Mouse (Mus musculus) erythroblast, embryonic 14.5 days (primary cell): ENCODE data around the gene Srebf2. TPM values are rescaled to one million over a fixed set of nuclear protein-coding genes. Genes with fewer than 3 reads are reported as not detected.
A peak's percentile ranks its signal among the peaks of the same experiment; 100 is the strongest.

Source experiments
- H3K27me3 ChIP-seq: 2 replicates; pipeline ENCODE4 v1.6.1; 2012; ENCODE audit warnings: inconsistent platforms; ENCODE audit not compliant: control insufficient read depth
- H3K36me3 ChIP-seq: 2 replicates; pipeline ENCODE4 v1.6.1; 2012; ENCODE audit warnings: mild to moderate bottlenecking, inconsistent platforms; ENCODE audit not compliant: control insufficient read depth
- H3K4me1 ChIP-seq: 2 replicates; pipeline ENCODE4 v1.6.1; 2012; ENCODE audit warnings: inconsistent platforms; ENCODE audit not compliant: control insufficient read depth
- H3K4me3 ChIP-seq: replicated peaks from 2 replicates; pipeline ENCODE3; 2012; ENCODE audit warnings: moderate library complexity, mild to moderate bottlenecking, inconsistent platforms
- H3K9me3 ChIP-seq: 2 replicates; pipeline ENCODE4 v1.6.1; 2012; ENCODE audit warnings: low read length, inconsistent platforms, mixed read lengths; ENCODE audit not compliant: control insufficient read depth
- GATA1 ChIP-seq: IDR thresholded peaks from 2 replicates; pipeline ENCODE4 v1.6.1; 2012; ENCODE audit warnings: low read length, inconsistent platforms, mixed read lengths
- TAL1 ChIP-seq: IDR thresholded peaks from 3 replicates; pipeline ENCODE4 v1.6.1; 2012; ENCODE audit warnings: low read length, inconsistent platforms, mixed read lengths
- polyA plus RNA-seq: library from polyadenylated mRNA; stranded (reverse); fragments of >175 nt; gene quantifications from 2 replicates; pipeline ENCODE4 v1.2.3, GENCODE M21; 2012

Srebf2 gene
- polyA plus RNA-seq, 1 experiment = 17.0 TPM

GRCm38 (mm10) chr15:82185062-82185783, 38.2 kb downstream of the Srebf2 start:
- peaks cover 29% of the 10 kb centered on the region for H3K9me3 ChIP-seq
- peaks cover 74% of the 10 kb centered on the region for H3K4me1 ChIP-seq
- H3K27me3 ChIP-seq = no peaks in the 10 kb centered on the region; the same call in 1 of the 2 replicates
- peak; percentile 72 for TF ChIP-seq GATA1
- TF ChIP-seq TAL1 = no peak
- H3K4me3 ChIP-seq = peak overlapping the region; percentile 51
- peaks cover 100% of the 10 kb centered on the region for H3K36me3 ChIP-seq

GRCm38 (mm10) chr15:82186131-82186530, 39.1 kb downstream of the Srebf2 start:
- Histone ChIP-seq H3K27me3 (no peaks in the 10 kb centered on the region; the same call in 1 of the 2 replicates), H3K36me3 (peaks cover 100% of the 10 kb centered on the region), H3K9me3 (peaks cover 25% of the 10 kb centered on the region), H3K4me1 (peaks cover 68% of the 10 kb centered on the region), H3K4me3 (peak overlapping the region; percentile 21)
- TF ChIP-seq GATA1 (no peak; the same call in 1 of the 2 replicates), TAL1 (peak; percentile 49; the same call in 2 of the 3 replicates)

GRCm38 (mm10) chr15:82186931-82187330, 40.0 kb downstream of the Srebf2 start:
- H3K4me1 ChIP-seq = peaks cover 61% of the 10 kb centered on the region
- no peaks in the 10 kb centered on the region; the same call in 1 of the 2 replicates for H3K27me3 ChIP-seq
- peaks cover 21% of the 10 kb centered on the region for H3K9me3 ChIP-seq
- TF ChIP-seq GATA1 (no peak), TAL1 (no peak)
- H3K36me3 ChIP-seq = peaks cover 100% of the 10 kb centered on the region
- H3K4me3 ChIP-seq = peak overlapping the region; percentile 21

GRCm38 (mm10) chr15:82187401-82187800, 40.4 kb downstream of the Srebf2 start:
- no peak for TF ChIP-seq TAL1
- no peak for TF ChIP-seq GATA1
- H3K36me3 ChIP-seq = peaks cover 100% of the 10 kb centered on the region
- no peak overlapping the region for H3K4me3 ChIP-seq
- H3K9me3 ChIP-seq = peaks cover 16% of the 10 kb centered on the region
- peaks cover 59% of the 10 kb centered on the region for H3K4me1 ChIP-seq
- no peaks in the 10 kb centered on the region; the same call in 1 of the 2 replicates for H3K27me3 ChIP-seq

- H3K9me3 ChIP-seq = peaks cover 11% of the 10 kb centered on the region
- H3K27me3 ChIP-seq = no peaks in the 10 kb centered on the region; the same call in 1 of the 2 replicates
- H3K4me1 ChIP-seq = peaks cover 57% of the 10 kb centered on the region
- no peak for TF ChIP-seq TAL1
- no peak for TF ChIP-seq GATA1
- no peak overlapping the region for H3K4me3 ChIP-seq
- peaks cover 100% of the 10 kb centered on the region for H3K36me3 ChIP-seq
Measured at GRCm38 (mm10) chr15:82187924-82188323, 40.9 kb downstream of the Srebf2 start.

- Histone ChIP-seq H3K4me3 (no peak overlapping the region), H3K9me3 (peaks cover 5% of the 10 kb centered on the region), H3K36me3 (peaks cover 100% of the 10 kb centered on the region), H3K27me3 (no peaks in the 10 kb centered on the region), H3K4me1 (peaks cover 50% of the 10 kb centered on the region)
- TF ChIP-seq TAL1 (no peak), GATA1 (no peak)
Measured at GRCm38 (mm10) chr15:82188481-82189240, 41.7 kb downstream of the Srebf2 start.

GRCm38 (mm10) chr15:82192617-82193016, 45.6 kb downstream of the Srebf2 start:
- Histone ChIP-seq H3K36me3 (peaks cover 100% of the 10 kb centered on the region), H3K4me1 (peaks cover 10% of the 10 kb centered on the region), H3K9me3 (no peaks in the 10 kb centered on the region), H3K27me3 (no peaks in the 10 kb centered on the region), H3K4me3 (no peak overlapping the region)
- TF ChIP-seq TAL1 (no peak), GATA1 (no peak)

GRCm38 (mm10) chr15:82196300-82196699, 49.3 kb downstream of the Srebf2 start:
- TF ChIP-seq GATA1 (no peak), TAL1 (no peak)
- Histone ChIP-seq H3K9me3 (no peaks in the 10 kb centered on the region), H3K4me3 (no peak overlapping the region), H3K4me1 (no peaks in the 10 kb centered on the region; the same call in none of the 2 replicates), H3K36me3 (peaks cover 100% of the 10 kb centered on the region), H3K27me3 (no peaks in the 10 kb centered on the region)

- Histone ChIP-seq H3K9me3 (no peaks in the 10 kb centered on the region), H3K4me1 (no peaks in the 10 kb centered on the region; the same call in none of the 2 replicates), H3K4me3 (no peak overlapping the region), H3K27me3 (no peaks in the 10 kb centered on the region), H3K36me3 (peaks cover 100% of the 10 kb centered on the region)
- TF ChIP-seq TAL1 (no peak), GATA1 (no peak)
Measured at GRCm38 (mm10) chr15:82197246-82197750, 50.3 kb downstream of the Srebf2 start.
